Mouse (Mus musculus) midbrain, postnatal 0 days (tissue): Measurements from ENCODE around the gene Akt1s1. TPM values are rescaled to one million over a fixed set of nuclear protein-coding genes. Genes with fewer than 3 reads are reported as not detected.

Experiments
- ATAC-seq: fragments of 200-750 bp; cut with Nextera tagmentation; 2 replicates; pipeline ENCODE4 v1.8.0; 2017; ENCODE audit warnings: moderate number of reproducible peaks, mild to moderate bottlenecking, moderate TSS enrichment, moderate library complexity; ENCODE audit not compliant: low FRiP score
- DNase-seq: peaks from one replicate; pipeline ENCODE4 v3.0.0-alpha.2; 2015; ENCODE audit warnings: low spot score
- H3K27ac ChIP-seq: fragments of 300-500 bp; sonication (generic); 2 replicates; pipeline ENCODE4 v1.5.1; 2014; ENCODE audit warnings: low read depth, mild to moderate bottlenecking, low read length, mixed read lengths
- H3K27me3 ChIP-seq: fragments of 300-500 bp; sonication (generic); 2 replicates; pipeline ENCODE4 v1.6.1; 2014; ENCODE audit warnings: low read length, control low read depth, mixed read lengths; ENCODE audit not compliant: insufficient read depth
- H3K36me3 ChIP-seq: fragments of 300-500 bp; sonication (generic); 2 replicates; pipeline ENCODE4 v1.6.1; 2014; ENCODE audit warnings: low read length, control low read depth, mixed read lengths; ENCODE audit not compliant: insufficient read depth
- H3K4me1 ChIP-seq: fragments of 300-500 bp; sonication (generic); 2 replicates; pipeline ENCODE4 v1.6.1; 2014; ENCODE audit warnings: mild to moderate bottlenecking, control low read depth, antibody characterized with exemption, low read length, mixed read lengths; ENCODE audit not compliant: insufficient read depth
- H3K4me2 ChIP-seq: fragments of 300-500 bp; sonication (generic); 2 replicates; pipeline ENCODE4 v1.6.1; 2014; ENCODE audit warnings: low read depth, mild to moderate bottlenecking, low read length, mixed read lengths; ENCODE audit not compliant: poor library complexity, severe bottlenecking
- H3K4me3 ChIP-seq: fragments of 300-500 bp; sonication (generic); 2 replicates; pipeline ENCODE4 v1.5.1; 2014; ENCODE audit warnings: low read depth, mild to moderate bottlenecking, low read length, moderate library complexity
- H3K9ac ChIP-seq: fragments of 300-500 bp; sonication (generic); replicated peaks from 2 replicates; pipeline ENCODE4 v1.6.1; 2014; ENCODE audit warnings: mild to moderate bottlenecking, low read length, moderate library complexity, mixed read lengths; ENCODE audit not compliant: poor library complexity, severe bottlenecking
- H3K9me3 ChIP-seq: fragments of 300-500 bp; sonication (generic); 2 replicates; pipeline ENCODE4 v1.6.1; 2016; ENCODE audit warnings: low read length, control low read depth
- CTCF ChIP-seq: IDR thresholded peaks from 2 replicates; pipeline ENCODE4 v1.5.1; 2016; ENCODE audit warnings: antibody characterized with exemption, mild to moderate bottlenecking
- WGBS: fragments of 180-500 bp; shearing (Covaris S2); extraction: QIAGEN DNeasy Blood & Tissue Kit; methylation state at CpG from one replicate; pipeline ENCODE4 v1.1.7; 2014; 5-methylcytosine and 5-hydroxymethylcytosine counted together
- polyA plus RNA-seq: library from polyadenylated mRNA; unstranded; fragments of >200 nt; fragmentation: Nextera tagmentation; extraction: Ambion mirVana; gene quantifications from 2 replicates; pipeline ENCODE4 v1.2.1, GENCODE M21; 2015
- total RNA-seq: library from RNA; depleted of rRNA; stranded (reverse); fragments of >200 nt; gene quantifications from 2 replicates; pipeline ENCODE4 v1.2.3, GENCODE M21; 2014

Akt1s1 gene
- total and polyA plus RNA-seq, 2 experiments from 2014 or later: 91.0 to 120 TPM

DNA sequence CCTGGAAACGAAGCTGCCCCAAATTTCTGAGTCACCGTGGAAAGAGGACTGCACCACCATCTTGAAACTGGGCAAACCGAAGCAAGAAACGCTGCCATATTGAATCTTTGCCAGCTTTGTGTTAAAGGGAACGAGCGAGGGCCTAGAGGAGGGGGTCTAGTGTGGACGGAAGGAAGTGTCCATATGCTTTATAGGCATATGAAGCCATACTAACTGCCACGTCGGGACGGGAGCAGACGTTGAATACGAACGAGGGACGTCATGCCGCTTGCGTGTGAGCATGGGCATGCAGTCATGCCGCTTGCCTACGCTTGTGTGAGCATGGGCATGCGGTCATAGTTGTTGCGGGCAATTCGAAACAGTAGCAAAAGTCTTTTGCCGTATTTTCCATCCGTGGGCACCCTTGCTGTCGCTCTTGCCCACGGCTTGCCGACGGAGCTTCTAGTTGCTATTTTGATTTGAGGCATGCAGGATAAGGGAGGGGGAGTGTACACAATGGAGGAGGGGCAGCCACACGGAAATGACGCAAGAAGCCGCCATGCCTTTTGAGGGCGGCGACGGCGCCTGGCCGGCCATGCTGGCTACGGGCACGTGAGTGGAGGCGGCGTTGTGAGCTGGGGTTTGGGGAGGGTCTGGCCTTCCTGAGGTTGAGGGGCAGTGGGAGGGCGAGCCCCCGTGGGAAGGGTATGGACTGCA is 773 bp downstream of the Akt1s1 start:
- no peak for TF ChIP-seq CTCF
- Histone ChIP-seq H3K4me1 (peaks cover 13% of the 10 kb centered on the region; the same call in 1 of the 2 replicates), H3K4me2 (peak overlapping the region; percentile 75), H3K27me3 (no peaks in the 10 kb centered on the region), H3K9ac (peak overlapping the region; percentile 87), H3K36me3 (peaks cover 29% of the 10 kb centered on the region), H3K27ac (peak overlapping the region; percentile 98), H3K9me3 (no peaks in the 10 kb centered on the region), H3K4me3 (peak overlapping the region; percentile 64)
- peak; percentile 84 for ATAC-seq
- DNase-seq: peak; percentile 98
- under 1% methylated on average over 41 of the region's 41 CpGs for WGBS

DNA sequence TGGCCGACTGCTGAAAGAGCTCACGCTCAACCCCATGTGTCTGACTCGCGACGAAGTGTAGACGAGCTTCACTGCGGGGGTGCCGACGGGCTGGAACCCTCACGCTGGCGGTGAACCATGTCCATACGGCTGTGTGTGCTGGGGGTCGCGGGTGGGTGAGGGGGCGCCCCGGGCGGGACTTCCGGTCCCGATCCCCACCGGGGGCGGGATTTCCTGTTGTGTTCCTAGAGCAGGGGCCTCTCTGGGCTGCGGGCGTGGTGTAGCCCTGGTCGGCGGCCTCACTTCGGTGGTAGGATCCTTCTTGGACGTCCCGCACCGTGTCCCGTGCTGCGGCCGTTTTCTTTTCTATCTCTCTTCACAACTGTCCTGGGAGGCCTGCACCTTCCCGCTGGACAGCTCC is 1.4 kb downstream of the Akt1s1 start:
- Histone ChIP-seq H3K4me2 (peak overlapping the region; percentile 75), H3K27ac (peak overlapping the region; percentile 98), H3K4me1 (peaks cover 13% of the 10 kb centered on the region; the same call in 1 of the 2 replicates), H3K9me3 (no peaks in the 10 kb centered on the region), H3K9ac (peak overlapping the region; percentile 87), H3K36me3 (peaks cover 24% of the 10 kb centered on the region), H3K27me3 (no peaks in the 10 kb centered on the region), H3K4me3 (peak overlapping the region; percentile 64)
- DNase-seq: peak; percentile 83
- ATAC-seq: peak; percentile 41; the same call in 1 of the 2 replicates
- under 1% methylated on average over 29 of the region's 33 CpGs for WGBS
- TF ChIP-seq CTCF: no peak; the same call in 1 of the 2 replicates

DNA sequence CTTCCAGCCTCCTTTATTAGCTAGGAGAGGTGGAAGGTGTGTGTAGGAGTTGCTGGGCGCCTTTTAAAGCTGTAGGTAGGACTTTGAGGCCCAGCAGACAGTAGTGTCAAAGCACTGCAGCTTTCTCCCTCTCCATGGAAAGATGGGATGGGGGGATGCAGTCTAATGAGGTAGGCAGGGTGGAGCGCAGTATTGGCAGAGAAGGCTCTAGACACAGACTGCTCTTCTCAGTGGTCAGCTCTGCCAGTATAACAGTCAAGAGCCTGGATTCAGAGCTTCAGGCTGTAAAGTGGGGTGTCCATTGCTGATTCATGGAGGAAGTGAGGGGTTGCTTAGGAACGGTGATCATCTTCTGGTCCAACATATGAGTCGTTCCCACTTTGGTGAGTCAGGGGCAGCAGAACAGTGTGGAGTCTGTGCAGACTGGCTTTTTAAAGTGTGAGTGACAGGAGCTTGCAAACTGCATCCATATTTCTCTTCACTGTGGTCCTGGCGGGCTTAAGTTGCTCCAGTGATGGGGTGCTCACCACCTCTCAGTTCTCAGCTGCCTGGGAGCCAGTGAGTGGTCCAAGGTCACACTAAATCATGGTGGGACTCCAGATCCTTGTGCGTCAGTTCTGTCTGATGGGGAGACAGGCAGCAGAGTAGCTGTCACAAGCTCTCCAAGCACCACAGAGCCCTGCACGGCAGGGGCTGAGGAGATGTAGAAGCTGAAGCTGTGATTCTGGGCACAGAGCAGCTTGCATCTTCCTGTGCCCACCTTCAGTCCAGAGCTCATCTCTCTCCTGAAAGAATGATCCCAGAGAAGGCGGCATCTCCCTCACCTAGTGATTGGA is 2.2 kb downstream of the Akt1s1 start:
- no peak for TF ChIP-seq CTCF
- Histone ChIP-seq H3K4me1 (peaks cover 13% of the 10 kb centered on the region; the same call in 1 of the 2 replicates), H3K9ac (peak overlapping the region; percentile 87), H3K4me3 (peak overlapping the region; percentile 64), H3K27ac (peak overlapping the region; percentile 98), H3K36me3 (peaks cover 15% of the 10 kb centered on the region), H3K9me3 (no peaks in the 10 kb centered on the region), H3K4me2 (peak overlapping the region; percentile 75), H3K27me3 (no peaks in the 10 kb centered on the region)
- WGBS: 82% methylated on average over 8 of the region's 8 CpGs
- ATAC-seq: no peak
- DNase-seq: no peak

DNA sequence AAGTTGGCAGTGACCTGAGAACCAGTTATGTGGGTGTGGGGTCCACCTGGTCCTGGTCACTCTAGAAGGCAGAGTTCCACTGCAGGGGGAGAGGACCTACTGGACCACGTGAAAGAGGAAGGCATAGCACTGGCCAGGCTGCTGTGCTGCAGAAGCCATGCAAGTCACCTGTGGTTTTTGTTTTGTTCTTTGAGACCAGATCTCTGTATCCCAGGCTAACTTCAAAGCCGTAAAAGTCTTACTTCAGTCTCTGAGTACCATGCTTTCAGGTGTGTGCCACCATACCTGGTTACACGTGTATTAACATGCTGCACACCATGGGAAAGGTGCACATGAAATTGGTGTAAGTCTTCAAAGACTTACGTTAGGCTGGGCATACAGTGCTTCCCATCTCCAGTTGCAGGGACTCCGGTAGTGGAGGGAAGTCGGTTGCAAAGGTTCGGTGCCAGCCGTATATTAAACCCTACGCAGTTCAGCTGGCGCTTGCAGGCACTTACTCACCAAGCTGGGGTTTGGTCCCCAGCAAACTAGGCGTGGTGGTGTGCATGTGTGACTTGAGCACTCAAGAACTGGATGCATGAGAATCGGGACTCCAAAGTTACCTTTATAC is 2.9 kb downstream of the Akt1s1 start:
- TF ChIP-seq CTCF: no peak
- Histone ChIP-seq H3K27me3 (no peaks in the 10 kb centered on the region), H3K9me3 (no peaks in the 10 kb centered on the region), H3K9ac (no peak overlapping the region), H3K4me1 (peaks cover 13% of the 10 kb centered on the region; the same call in 1 of the 2 replicates), H3K27ac (no peak overlapping the region), H3K36me3 (peaks cover 8% of the 10 kb centered on the region), H3K4me3 (no peak overlapping the region), H3K4me2 (no peak overlapping the region)
- ATAC-seq: no peak
- DNase-seq: no peak
- 93% methylated on average over 12 of the region's 12 CpGs for WGBS

DNA sequence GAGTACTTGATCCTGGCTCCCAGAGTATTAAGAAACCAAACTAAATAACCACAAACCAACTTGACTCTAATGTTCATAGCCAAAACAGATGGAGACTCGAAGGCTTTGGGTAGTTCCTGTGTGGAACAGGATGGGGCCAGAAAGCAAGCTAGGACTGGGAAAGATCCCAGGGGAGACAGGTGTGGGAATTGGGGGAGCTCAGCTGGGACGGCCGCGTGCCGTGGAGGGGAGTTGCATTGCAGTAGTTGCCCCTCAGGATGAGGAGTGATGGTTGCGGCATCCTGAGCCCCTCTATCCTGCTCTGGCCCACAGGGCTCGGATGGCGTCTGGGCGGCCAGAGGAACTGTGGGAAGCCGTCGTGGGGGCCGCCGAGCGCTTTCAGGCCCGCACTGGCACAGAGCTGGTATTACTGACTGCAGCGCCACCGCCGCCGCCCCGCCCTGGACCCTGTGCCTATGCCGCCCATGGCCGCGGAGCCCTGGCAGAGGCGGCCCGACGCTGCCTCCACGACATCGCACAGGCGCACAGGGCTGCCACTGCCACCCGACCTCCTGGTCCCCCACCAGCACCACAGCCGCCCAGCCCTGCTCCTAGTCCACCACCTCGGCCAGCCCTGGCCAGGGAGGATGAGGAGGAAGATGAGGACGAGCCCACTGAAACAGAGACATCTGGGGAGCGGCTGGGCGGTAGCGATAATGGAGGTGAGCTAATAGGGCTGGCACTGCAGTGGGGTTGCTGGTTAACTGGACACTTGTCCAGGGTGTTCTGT is 3.7 kb downstream of the Akt1s1 start:
- Histone ChIP-seq H3K36me3 (peaks cover 6% of the 10 kb centered on the region; the same call in 1 of the 2 replicates), H3K9ac (no peak overlapping the region), H3K27ac (no peak overlapping the region), H3K4me3 (no peak overlapping the region), H3K4me1 (peaks cover 10% of the 10 kb centered on the region; the same call in 1 of the 2 replicates), H3K4me2 (no peak overlapping the region), H3K9me3 (no peaks in the 10 kb centered on the region), H3K27me3 (no peaks in the 10 kb centered on the region)
- ATAC-seq: no peak
- no peak for DNase-seq
- WGBS: 92% methylated on average over 35 of the region's 36 CpGs
- TF ChIP-seq CTCF: no peak
